Mouse (Mus musculus) embryonic fibroblast, embryonic 13.5 days (primary cell): ENCODE data around the gene Drap1.

Experiments
- CTCF ChIP-seq: IDR thresholded peaks from 2 replicates; pipeline ENCODE4 v1.5.1; 2011; ENCODE audit warnings: mild to moderate bottlenecking, control low read depth, low read length, moderate library complexity, borderline replicate concordance; ENCODE audit not compliant: insufficient read depth
- POLR2A ChIP-seq: IDR thresholded peaks from 2 replicates; pipeline ENCODE4 v1.6.1; 2011; ENCODE audit warnings: low read depth, mild to moderate bottlenecking, control low read depth, low read length, moderate library complexity

GRCm38 (mm10) chr19:5413840-5414239 is 10.9 kb downstream of the Drap1 start:
- TF ChIP-seq POLR2A (no peak), CTCF (no peak)
